Mouse (Mus musculus): ENCODE measurements around the gene Tmem45a.
A peak's percentile ranks its signal among the peaks of the same experiment; 100 is the strongest.

Tmem45a gene

DNA sequence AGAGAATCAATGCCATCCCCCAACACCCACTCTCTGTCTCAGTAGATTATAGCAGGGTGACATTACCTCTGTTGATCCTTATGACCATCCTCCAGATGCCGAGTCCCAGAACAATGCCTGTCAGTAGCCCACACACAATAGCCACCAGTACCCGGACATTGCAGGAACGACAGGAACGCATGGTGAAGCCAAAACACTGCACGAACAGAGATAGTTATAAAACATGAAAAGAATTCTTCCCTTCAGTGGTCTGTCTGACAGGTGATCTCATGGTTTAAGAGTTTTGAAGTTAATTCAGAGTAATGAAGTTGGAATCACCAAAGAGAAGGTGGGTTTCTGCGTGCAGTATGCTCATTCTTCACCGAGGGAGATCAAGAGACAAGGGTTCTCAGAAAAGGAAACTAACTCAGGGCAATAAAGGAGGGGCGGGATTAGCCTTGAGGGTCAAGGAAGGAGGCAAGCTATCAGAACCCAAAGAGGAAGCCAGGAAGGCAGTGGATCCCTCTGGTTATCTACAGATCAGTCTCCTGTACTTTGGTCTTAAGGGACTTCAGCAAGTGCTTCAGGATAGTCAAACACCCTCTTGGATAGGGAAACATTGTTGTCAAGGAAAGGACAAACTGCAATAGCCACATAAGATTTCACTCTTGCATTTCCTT is 90.4 kb downstream of the Tmem45a start, which contains the start of gene Adgrg7:
TSS of gene Adgrg7 (minus strand) at position 375 of the 659 bp plus-strand sequence.
- no peak for DNase-seq

DNA sequence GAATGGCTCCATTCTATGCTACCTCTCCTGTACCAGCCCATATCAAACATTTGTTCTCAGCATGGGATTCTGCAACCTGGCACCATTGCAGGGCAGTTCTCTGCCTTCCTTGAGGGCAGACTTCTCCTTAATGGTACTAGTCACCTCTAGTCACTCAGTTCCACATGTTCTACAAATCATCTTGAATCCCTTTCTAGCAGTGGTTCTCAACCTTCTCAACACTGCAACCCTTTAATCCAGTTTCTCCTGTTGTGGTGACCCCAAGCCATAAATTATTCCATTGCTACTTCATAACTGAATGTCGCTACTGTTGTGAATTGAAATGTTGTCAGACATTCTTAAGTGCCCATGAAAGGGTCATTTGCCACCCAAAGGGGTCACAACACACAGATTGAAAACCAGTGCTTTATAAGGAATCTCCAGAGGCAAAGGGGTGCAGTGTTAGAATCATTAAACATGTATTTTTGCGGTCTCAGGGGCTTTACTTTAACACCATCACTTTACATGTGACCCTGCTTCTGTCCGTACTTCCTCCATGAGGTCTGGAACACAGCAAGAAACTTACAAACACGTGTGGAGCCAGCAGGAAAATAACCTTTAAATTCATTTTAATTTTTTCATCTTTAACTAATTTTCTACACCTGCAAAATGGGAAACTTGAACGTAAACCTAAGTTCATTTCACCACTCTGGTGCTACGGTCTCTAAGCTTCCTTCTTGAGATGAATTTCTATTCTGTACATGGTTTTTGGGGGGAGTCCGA is 91.4 kb downstream of the Tmem45a start:
- no peak for DNase-seq

DNA sequence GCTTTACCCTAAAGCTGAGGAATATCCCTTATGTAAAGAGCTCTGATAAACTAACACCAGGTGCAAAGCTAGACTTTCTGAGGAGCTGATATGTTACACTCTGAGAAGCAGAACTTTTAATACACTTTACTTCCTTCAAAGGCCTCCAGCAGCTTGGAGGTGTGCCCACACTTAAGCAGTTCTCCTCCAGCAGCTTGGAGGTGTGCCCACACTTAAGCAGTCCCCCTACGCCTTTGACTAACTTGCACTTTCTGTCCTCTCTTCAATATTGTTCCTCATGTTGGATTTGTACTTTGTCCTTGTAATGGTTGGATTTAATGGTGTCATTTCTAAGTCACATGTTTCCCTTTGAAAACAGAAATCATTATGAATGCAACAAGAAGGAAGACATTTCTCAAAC is 92.2 kb downstream of the Tmem45a start:
- no peak for DNase-seq

DNA sequence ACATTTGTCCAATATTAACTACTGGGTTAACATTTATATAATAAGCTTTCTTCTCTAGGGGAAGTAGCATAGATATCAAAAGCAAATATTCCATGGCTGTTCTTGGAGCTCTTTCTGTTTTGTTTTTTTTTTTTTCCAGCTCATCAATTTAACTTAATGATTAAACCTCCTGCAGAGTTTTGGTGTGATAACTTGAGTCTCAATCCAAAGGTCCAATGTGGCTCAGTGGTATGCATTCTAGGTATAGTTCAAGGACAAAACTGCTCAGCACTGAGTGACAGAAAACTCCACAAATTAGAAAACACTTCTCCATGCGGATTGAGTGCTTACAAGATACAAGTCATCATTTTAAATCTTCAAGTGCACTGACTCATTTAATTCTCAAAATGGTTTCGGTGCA is 100.0 kb downstream of the Tmem45a start:
- no peak for DNase-seq

DNA sequence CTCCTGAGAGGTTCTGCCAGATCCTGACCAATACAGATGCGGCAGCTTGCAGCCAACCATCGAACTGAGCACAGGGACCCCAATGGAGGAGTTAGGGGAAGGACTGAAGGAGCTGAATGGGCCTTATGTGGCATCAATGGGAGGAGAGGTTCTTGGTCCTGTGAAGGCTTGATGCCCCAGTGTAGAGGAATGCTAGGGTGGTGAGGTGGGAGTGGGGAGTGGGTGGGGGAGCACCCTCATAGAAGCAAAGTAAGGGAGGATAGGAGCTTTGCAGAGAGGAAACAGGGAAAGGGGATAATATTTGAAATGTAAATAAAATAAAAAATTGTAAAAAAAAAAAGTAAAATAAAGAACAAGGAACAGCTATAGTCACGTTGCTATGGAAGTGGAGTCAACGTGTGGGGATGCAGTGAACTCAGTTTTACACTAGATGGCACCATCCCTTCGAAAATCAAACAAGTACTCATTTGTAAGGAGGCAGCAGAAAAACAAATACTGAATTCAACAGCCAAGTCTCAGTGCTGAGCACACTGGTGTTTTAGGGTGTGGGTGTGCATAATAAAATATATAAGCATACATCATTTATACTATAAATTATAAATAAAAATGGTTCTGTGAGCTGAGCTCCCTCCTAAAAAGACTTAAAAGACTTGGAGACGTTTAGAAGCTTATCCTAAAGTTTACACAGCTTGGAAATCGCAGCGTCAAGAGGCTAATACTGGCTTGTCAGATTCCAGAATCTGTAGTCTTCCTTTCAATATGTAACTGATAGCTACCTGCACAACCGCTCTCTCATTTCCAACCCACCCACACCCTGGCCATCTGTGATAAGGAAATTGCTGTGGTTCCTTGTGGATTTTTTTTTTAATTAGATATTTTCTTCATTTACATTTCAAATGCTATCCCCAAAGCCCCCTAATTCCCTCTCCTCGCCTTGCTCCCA is 114.5 kb downstream of the Tmem45a start:
- peak; percentile 27 to 40 for DNase-seq
